Mouse (Mus musculus) liver, adult (tissue): ENCODE results near the gene Umps.

Experiments
- GATA4 ChIP-seq: IDR thresholded peaks from 2 replicates; pipeline ENCODE4 v1.6.1; 2014; ENCODE audit warnings: mild to moderate bottlenecking, low read length; ENCODE audit not compliant: insufficient replicate concordance

The Umps gene

DNA sequence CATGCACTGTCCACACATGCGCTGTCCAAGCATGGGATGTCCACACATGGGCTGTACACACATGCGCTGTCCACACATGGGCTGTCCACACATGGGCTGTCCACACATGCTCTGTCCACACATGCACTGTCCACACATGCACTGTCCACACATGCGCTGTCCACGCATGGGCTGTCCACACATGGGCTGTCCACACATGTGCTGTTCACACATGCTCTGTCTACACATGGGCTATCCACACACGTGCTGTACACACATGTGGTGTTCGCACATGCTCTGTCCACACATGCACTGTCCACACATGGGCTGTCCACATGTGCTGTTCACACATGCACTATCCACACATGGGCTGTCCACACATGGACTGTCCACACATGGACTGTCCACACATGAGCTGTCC lies 16.9 kb upstream of the Umps start:
- no peak for TF ChIP-seq GATA4

GRCm38 (mm10) chr16:33979855-33980254 lies 13.0 kb upstream of the Umps start:
- TF ChIP-seq GATA4 = no peak

GRCm38 (mm10) chr16:33967283-33967640 lies 424 bp upstream of the Umps start:
- TF ChIP-seq GATA4 = no peak

- no peak for TF ChIP-seq GATA4
Measured at GRCm38 (mm10) chr16:33965878-33966537, 830 bp downstream of the Umps start.

- TF ChIP-seq GATA4 = no peak
Measured at GRCm38 (mm10) chr16:33963509-33963908, 3.3 kb downstream of the Umps start.

DNA sequence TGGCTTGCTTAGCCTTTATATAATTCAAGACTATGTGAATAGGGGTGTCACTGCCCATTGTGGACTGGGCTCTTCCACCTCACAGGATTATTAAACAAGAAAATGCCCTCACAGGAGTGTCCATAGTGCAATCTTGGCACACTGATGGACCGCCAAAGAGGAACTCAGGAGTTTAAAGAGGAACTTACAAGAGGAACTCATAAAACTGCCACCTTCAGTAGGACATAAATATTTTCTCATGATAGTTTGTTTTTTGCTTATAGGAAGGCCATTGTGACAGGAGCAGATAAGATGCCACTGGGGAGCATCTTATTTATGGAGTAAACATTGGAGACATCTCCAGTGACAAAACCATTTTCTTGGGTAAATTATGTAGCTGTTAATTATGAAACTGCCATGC lies 12.0 kb downstream of the Umps start:
- no peak for TF ChIP-seq GATA4

GRCm38 (mm10) chr16:33953008-33953407 lies 13.8 kb downstream of the Umps start:
- TF ChIP-seq GATA4 = no peak

DNA sequence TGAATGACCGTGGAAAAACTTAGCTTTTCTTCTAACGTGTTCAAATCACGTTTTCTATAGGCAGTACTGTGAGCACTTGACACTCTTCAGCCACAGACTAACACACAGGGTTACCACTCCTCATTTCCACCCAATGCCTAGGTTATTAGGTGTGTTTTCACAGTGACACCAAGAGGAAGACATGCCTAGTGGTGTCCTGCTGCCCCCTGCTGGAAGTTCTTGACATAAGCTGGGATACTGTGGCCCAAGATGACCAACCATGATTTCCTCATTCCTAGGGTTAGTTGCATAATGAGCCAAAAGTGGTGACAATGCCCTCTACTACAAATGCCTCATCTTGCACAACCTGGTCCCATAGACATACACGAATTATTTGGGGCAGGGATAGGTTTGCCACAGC lies 16.0 kb downstream of the Umps start:
- no peak for TF ChIP-seq GATA4

DNA sequence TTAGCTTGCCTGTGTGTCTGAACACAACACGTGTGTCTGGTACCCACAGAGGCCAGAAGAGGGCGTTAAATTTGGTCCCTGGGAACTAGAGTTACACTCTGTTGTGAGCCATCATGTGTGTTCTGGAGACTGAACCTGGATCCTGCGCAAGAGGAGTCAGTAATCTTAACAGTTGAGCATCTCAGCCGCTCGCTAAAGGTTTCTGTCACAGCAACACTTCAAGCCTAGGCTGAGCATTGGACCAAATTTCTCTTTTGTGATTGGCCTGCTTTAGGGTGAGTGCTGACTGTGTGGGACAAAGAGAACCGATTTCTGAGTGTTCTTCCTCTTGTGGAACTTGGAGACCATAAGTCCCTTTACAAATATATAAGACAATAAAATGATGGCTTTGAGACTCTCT lies 16.5 kb downstream of the Umps start:
- no peak for TF ChIP-seq GATA4

DNA sequence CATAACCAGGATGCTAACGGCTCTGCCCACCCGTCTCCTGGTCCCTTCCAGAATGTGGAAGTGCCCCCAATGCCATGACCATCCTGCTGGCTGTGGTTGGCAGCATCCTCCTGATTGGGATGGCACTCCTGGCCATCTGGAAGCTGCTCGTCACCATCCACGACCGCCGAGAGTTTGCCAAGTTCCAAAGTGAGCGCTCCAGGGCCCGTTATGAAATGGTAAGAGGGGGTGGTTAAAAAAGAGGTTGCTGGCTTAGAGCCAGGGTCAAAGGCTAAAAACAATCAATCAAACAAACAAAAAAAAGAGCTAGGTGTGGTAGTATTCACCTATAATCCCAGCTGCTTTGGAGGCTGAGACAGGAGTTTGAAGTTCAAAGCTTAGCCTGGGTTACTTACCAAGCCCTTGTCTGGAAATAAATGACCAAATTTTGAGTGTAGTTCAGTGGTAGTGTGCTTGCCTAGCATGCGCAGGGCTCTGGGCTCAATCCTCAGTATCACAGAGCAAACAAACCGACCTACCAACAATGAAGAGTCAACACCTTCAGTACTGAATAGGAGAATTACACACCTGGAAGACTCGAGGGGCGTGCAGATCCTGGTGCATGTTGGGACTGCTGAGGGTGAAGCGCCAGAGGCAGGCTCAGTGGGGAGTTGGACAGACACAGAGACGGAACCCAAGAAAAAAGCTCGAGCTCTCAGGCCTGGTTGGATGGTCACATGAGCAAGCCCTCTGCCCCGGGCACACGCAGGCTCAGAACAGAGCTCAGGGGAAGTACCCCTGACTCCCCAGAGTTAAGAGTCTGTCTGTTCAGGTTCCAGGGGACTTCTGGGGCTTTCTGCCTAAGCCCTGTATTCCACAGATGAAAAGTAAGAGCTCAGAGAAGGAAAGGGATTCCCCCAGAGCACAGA lies 18.9 kb downstream of the Umps start:
- no peak for TF ChIP-seq GATA4

DNA sequence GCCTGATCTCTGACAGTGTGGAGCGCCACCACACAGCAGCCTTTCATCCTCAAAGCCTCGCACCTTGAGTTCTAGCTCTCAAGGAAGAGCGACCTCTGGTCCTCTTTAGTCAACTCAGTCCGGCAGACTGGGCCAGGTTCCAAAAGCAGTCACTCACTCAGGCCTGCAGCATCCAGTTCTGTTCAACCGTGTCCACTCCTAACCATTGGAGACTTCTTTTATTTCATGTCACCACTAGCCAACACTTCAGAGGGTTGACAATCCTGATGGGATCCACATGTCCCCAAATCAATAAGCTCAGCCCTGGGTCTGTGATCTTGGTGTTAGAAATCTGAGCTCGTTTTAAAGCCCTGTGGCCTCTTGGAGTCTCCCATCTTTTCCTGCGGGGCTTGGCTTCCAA lies 20.8 kb downstream of the Umps start:
- no peak for TF ChIP-seq GATA4

GRCm38 (mm10) chr16:33944772-33945171 lies 22.1 kb downstream of the Umps start:
- no peak for TF ChIP-seq GATA4

- no peak for TF ChIP-seq GATA4
Measured at GRCm38 (mm10) chr16:33944126-33944525, 22.7 kb downstream of the Umps start.

DNA sequence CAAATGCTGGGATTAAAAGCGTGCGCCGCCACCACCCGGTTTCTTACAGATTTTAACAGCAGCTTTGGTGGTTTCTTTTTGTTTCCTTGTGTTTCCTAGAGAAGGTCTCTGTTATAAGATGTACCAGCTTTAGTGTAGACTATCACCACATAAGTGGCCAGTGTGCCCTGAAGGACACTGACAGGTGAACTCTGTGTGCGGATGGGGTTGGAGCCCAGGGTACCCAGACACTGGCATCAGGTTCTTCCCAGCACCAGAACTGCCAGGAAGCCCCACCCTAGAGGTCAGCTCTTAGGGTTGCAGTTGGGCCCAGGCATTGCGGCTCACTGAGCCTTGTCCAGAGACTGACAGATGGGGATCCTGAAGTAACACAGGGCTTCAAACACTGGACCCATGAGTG lies 23.4 kb downstream of the Umps start:
- TF ChIP-seq GATA4 = no peak

GRCm38 (mm10) chr16:33942341-33942740 lies 24.5 kb downstream of the Umps start:
- TF ChIP-seq GATA4 = no peak; the same call in 1 of the 2 replicates

DNA sequence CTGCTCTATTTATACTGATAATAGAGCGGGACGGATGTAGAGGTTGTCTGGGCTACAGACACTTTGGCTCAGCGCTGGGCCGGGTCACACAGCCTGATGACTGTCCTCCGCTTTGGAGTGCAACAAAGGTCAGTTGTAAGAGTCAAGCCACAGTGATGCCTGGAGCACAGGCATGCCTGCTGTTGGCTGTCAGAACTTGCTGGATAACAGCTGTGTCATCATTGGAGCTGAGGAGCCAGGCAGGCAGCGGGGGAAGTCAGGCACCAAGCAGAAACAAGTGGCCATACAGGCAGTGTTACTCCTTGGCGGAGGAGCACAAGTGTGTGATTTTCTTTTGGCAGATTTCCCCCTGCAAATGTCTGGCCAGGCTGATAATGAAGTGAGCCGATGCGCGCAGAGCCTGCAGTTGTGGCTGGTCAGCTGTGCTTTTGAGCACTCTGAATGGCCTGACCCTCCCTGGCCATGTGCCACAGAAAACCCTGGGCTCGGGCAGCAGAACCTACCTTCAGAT lies 25.5 kb downstream of the Umps start:
- TF ChIP-seq GATA4 = peak; percentile 25; the same call in 1 of the 2 replicates
